In genomic region chr3:93554981-93555877, GRCm38 (mm10) we compare ENCODE assay signal across 8 mouse cellular contexts. TPM values are rescaled to one million over a fixed set of nuclear protein-coding genes. Genes with fewer than 3 reads are reported as not detected.
A peak's percentile ranks its signal among the peaks of the same experiment; 100 is the strongest.
DNase-seq lines count a peak whose midpoint lies in the region; ATAC-seq and TF ChIP-seq lines count a peak whose summit lies in the region.

Gene S100a10, plus strand, starts transcription at chr3:93555080.

- peak within 1 kb of the TSS; percentile 89 for H3K4me2 ChIP-seq in liver, embryonic 11.5 days
- H3K4me2 ChIP-seq in stomach, embryonic 14.5 days (replicated peaks; ENCODE audit: low read depth, low read length) = peak within 1 kb of the TSS; percentile 78

- H3K27me3 ChIP-seq in embryonic facial prominence, embryonic 10.5 days (replicated peaks; ENCODE audit: low read depth, poor library complexity, severe bottlenecking) = peaks cover 13% of the 10 kb centered on the region
- no peaks in the 10 kb centered on the region for H3K27me3 ChIP-seq in kidney, adult 2 months (replicated peaks; ENCODE audit: control insufficient read depth, insufficient read depth, low read length)
- no peaks in the 10 kb centered on the region for H3K27me3 ChIP-seq in liver, embryonic 11.5 days (replicated peaks; ENCODE audit: control insufficient read depth, insufficient read depth, low read length)
- H3K27me3 ChIP-seq in stomach, embryonic 14.5 days (ENCODE audit: control insufficient read depth, insufficient read depth, low read length) = no peaks in the 10 kb centered on the region

- 2% methylated on average over 37 of the region's 39 CpGs for WGBS in embryonic facial prominence, embryonic 10.5 days
- under 1% methylated on average over 38 of the region's 39 CpGs for WGBS in kidney, adult 2 months
- WGBS in liver, embryonic 11.5 days = 1% methylated on average over 25 of the region's 39 CpGs
- 2% methylated on average over 39 of the region's 39 CpGs for WGBS in stomach, embryonic 14.5 days

- peak within 1 kb of the TSS; percentile 68 for H3K4me3 ChIP-seq in embryonic facial prominence, embryonic 10.5 days
- peak within 1 kb of the TSS; percentile 87 for H3K4me3 ChIP-seq in kidney, adult 2 months (ENCODE audit: insufficient read depth, low read depth, low read length)
- peak within 1 kb of the TSS; percentile 61 for H3K4me3 ChIP-seq in liver, embryonic 11.5 days (ENCODE audit: low read depth, low read length)
- H3K4me3 ChIP-seq in stomach, embryonic 14.5 days (ENCODE audit: low read depth, low read length) = peak within 1 kb of the TSS; percentile 58

- H3K36me3 ChIP-seq in embryonic facial prominence, embryonic 10.5 days (replicated peaks) = no peaks in the 10 kb centered on the region
- H3K36me3 ChIP-seq in kidney, adult 2 months (ENCODE audit: control insufficient read depth, insufficient read depth, low read length) = no peaks in the 10 kb centered on the region; the same call in 1 of the 2 replicates
- H3K36me3 ChIP-seq in liver, embryonic 11.5 days (ENCODE audit: control insufficient read depth, insufficient read depth, low read length) = no peaks in the 10 kb centered on the region
- H3K36me3 ChIP-seq in stomach, embryonic 14.5 days (ENCODE audit: control insufficient read depth, insufficient read depth, low read length) = no peaks in the 10 kb centered on the region

- H3K9me3 ChIP-seq in embryonic facial prominence, embryonic 10.5 days = no peaks in the 10 kb centered on the region
- no peaks in the 10 kb centered on the region for H3K9me3 ChIP-seq in liver, embryonic 11.5 days (ENCODE audit: control insufficient read depth, low read length)
- H3K9me3 ChIP-seq in stomach, embryonic 14.5 days (ENCODE audit: control insufficient read depth, low read depth, low read length) = no peaks in the 10 kb centered on the region

- H3K9ac ChIP-seq in liver, embryonic 11.5 days (ENCODE audit: low read depth, low read length) = peak within 1 kb of the TSS; percentile 73
- H3K9ac ChIP-seq in stomach, embryonic 14.5 days (replicated peaks; ENCODE audit: low read depth, low read length) = peak within 1 kb of the TSS; percentile 58

- peak within 1 kb of the TSS; percentile 87 for H3K27ac ChIP-seq in embryonic facial prominence, embryonic 10.5 days (replicated peaks)
- H3K27ac ChIP-seq in kidney, adult 2 months (ENCODE audit: insufficient read depth, low read depth, low read length) = peak within 1 kb of the TSS; percentile 95
- peak within 1 kb of the TSS; percentile 64 for H3K27ac ChIP-seq in liver, embryonic 11.5 days (ENCODE audit: low read depth, low read length)
- H3K27ac ChIP-seq in stomach, embryonic 14.5 days (ENCODE audit: low read length) = peak within 1 kb of the TSS; percentile 83

- ATAC-seq in liver, embryonic 11.5 days (replicated peaks; ENCODE audit: low FRiP score) = peak; percentile 82
- ATAC-seq in stomach, embryonic 14.5 days (ENCODE audit: insufficient number of reproducible peaks, insufficient read depth, low FRiP score, low read depth) = peak; percentile 90

- peak; percentile 63 for TF ChIP-seq POLR2A in kidney, adult 2 months (IDR thresholded peaks at IDR 0.05; ENCODE audit: low read depth, low read length)

- DNase-seq in right cerebral cortex, adult 18-20 months = peak; percentile 26
- DNase-seq in right cerebral cortex, postnatal 14 days = no peak
- DNase-seq in embryonic facial prominence, embryonic 10.5 days (ENCODE audit: low spot score) = peak; percentile 72
- DNase-seq in heart, adult 8-10 months (ENCODE audit: low spot score) = peak; percentile 68
- peak; percentile 86 for DNase-seq in kidney, adult 2 months
- peak; percentile 69 for DNase-seq in liver, embryonic 11.5 days (ENCODE audit: low spot score)
- peak; percentile 44 to 47 for DNase-seq in monocyte, adult 2 months (ENCODE audit: low read depth in 1 of 2, low spot score in 2 of 2)

- H3K4me1 ChIP-seq in embryonic facial prominence, embryonic 10.5 days = peaks cover 28% of the 10 kb centered on the region
- H3K4me1 ChIP-seq in kidney, adult 2 months (ENCODE audit: control insufficient read depth, insufficient read depth, low read length) = peaks cover 15% of the 10 kb centered on the region; the same call in 1 of the 2 replicates
- peaks cover 14% of the 10 kb centered on the region; the same call in 1 of the 2 replicates for H3K4me1 ChIP-seq in liver, embryonic 11.5 days (replicated peaks; ENCODE audit: control insufficient read depth, insufficient read depth, low read length)
- peaks cover 14% of the 10 kb centered on the region for H3K4me1 ChIP-seq in stomach, embryonic 14.5 days (ENCODE audit: control insufficient read depth, insufficient read depth, low read length)

- TF ChIP-seq CTCF in kidney, adult 2 months (conservative IDR thresholded peaks at IDR 0.05; ENCODE audit: insufficient read depth, insufficient read length, low read depth, low read length) = no peak

RNA-seq across cellular contexts. Expression of gene S100a10, which starts in this region (rescaled TPM):
- polyA plus RNA-seq in embryonic facial prominence, embryonic 10.5 days (2016; fragmentation: Nextera tagmentation; extraction: Ambion mirVana) = 118 and 146 TPM in 2 replicates
- total RNA-seq in heart, adult 8-10 months (2022) = 10 to 100 TPM; 50.9 to 79.4 (median 56.8) TPM
- polyA plus RNA-seq in kidney, adult 2 months (2012; rRNA removed) = 83.6 and 104 TPM in 2 replicates
- polyA plus RNA-seq in liver, embryonic 11.5 days (2014; fragmentation: Nextera tagmentation; extraction: Ambion mirVana) = 137 and 144 TPM in 2 replicates
- polyA plus RNA-seq in stomach, embryonic 14.5 days (2014; fragmentation: Nextera tagmentation; extraction: Ambion mirVana) = 430 TPM in 2 replicates
